Mouse (Mus musculus) thymus, adult 2 months (tissue): ENCODE results near the gene Mnx1. TPM values are rescaled to one million over a fixed set of nuclear protein-coding genes. Genes with fewer than 3 reads are reported as not detected.

Source experiments
- DNase-seq: peaks from one replicate; pipeline ENCODE4 v3.0.0; 2021
- H3K27ac ChIP-seq: fragments of 200-500 bp; 2 replicates; pipeline ENCODE4 v1.5.1; 2012; ENCODE audit warnings: low read length, control low read depth; ENCODE audit not compliant: control insufficient read depth, insufficient read depth
- H3K27me3 ChIP-seq: fragments of 200-500 bp; 2 replicates; pipeline ENCODE4 v1.6.1; 2012; ENCODE audit warnings: mild to moderate bottlenecking, low read length, moderate library complexity, mixed read lengths; ENCODE audit not compliant: control insufficient read depth, insufficient read depth
- H3K36me3 ChIP-seq: fragments of 200-500 bp; 2 replicates; pipeline ENCODE4 v1.6.1; 2012; ENCODE audit warnings: mild to moderate bottlenecking, low read length, moderate library complexity; ENCODE audit not compliant: control insufficient read depth, insufficient read depth
- H3K4me1 ChIP-seq: fragments of 200-500 bp; replicated peaks from 2 replicates; pipeline ENCODE4 v1.6.1; 2012; ENCODE audit warnings: low read length; ENCODE audit not compliant: control insufficient read depth, insufficient read depth
- H3K4me3 ChIP-seq: fragments of 200-500 bp; 2 replicates; pipeline ENCODE4 v1.5.1; 2012; ENCODE audit warnings: mild to moderate bottlenecking, low read length, control low read depth, moderate library complexity; ENCODE audit not compliant: control insufficient read depth, insufficient read depth
- CTCF ChIP-seq: fragments of 200-500 bp; IDR thresholded peaks from 2 replicates; pipeline ENCODE4 v1.5.1; 2012; ENCODE audit warnings: mild to moderate bottlenecking, control low read depth, low read length, moderate library complexity, borderline replicate concordance; ENCODE audit not compliant: control insufficient read depth, poor library complexity, insufficient read depth; ENCODE audit errors: extremely low read depth
- POLR2A ChIP-seq: fragments of 200-500 bp; IDR thresholded peaks from 2 replicates; pipeline ENCODE4 v1.6.1; 2012; ENCODE audit warnings: mild to moderate bottlenecking, low read length, control low read depth, moderate library complexity; ENCODE audit not compliant: control insufficient read depth, poor library complexity, insufficient read depth; ENCODE audit errors: extremely low read depth
- WGBS: fragments of 180-500 bp; shearing (Covaris S2); methylation state at CpG from one replicate; pipeline ENCODE4 v1.1.7; 2018; 5-methylcytosine and 5-hydroxymethylcytosine counted together
- polyA plus RNA-seq: library from polyadenylated mRNA; depleted of rRNA; stranded (reverse); fragments of >200 nt; gene quantifications from 2 replicates; pipeline ENCODE4 v1.2.3, GENCODE M21; 2012

Mnx1 gene
- polyA plus RNA-seq, 1 experiment = 0.08 TPM

- TF ChIP-seq POLR2A = no peak
- TF ChIP-seq CTCF = no peak
- 11% methylated on average over 38 of the region's 38 CpGs for WGBS
- Histone ChIP-seq H3K36me3 (no peaks in the 10 kb centered on the region), H3K4me1 (no peaks in the 10 kb centered on the region), H3K4me3 (no peak overlapping the region), H3K27me3 (peaks cover 11% of the 10 kb centered on the region), H3K27ac (no peak overlapping the region)
- DNase-seq = no peak
Observed at GRCm38 (mm10) chr5:29484965-29485940, 7.0 kb upstream of the Mnx1 start.

- no peaks in the 10 kb centered on the region for H3K36me3 ChIP-seq
- H3K27me3 ChIP-seq = peaks cover 12% of the 10 kb centered on the region
- no peak overlapping the region for H3K27ac ChIP-seq
- no peak for DNase-seq
- no peak for TF ChIP-seq CTCF
- no peak for TF ChIP-seq POLR2A
- 15% methylated on average over 4 of the region's 4 CpGs for WGBS
- H3K4me1 ChIP-seq = no peaks in the 10 kb centered on the region
- no peak overlapping the region for H3K4me3 ChIP-seq
Observed at GRCm38 (mm10) chr5:29483801-29484200, 5.5 kb upstream of the Mnx1 start.

- Histone ChIP-seq H3K36me3 (no peaks in the 10 kb centered on the region), H3K4me3 (no peak overlapping the region), H3K4me1 (no peaks in the 10 kb centered on the region), H3K27ac (no peak overlapping the region), H3K27me3 (peaks cover 25% of the 10 kb centered on the region)
- TF ChIP-seq CTCF = no peak
- no peak for TF ChIP-seq POLR2A
- no peak for DNase-seq
- WGBS = 5% methylated on average over 14 of the region's 14 CpGs
Observed at GRCm38 (mm10) chr5:29479198-29479593, 926 bp upstream of the Mnx1 start.

GRCm38 (mm10) chr5:29477474-29478207, 629 bp downstream of the Mnx1 start:
- DNase-seq = no peak
- H3K4me1 ChIP-seq = no peaks in the 10 kb centered on the region
- H3K36me3 ChIP-seq = no peaks in the 10 kb centered on the region
- TF ChIP-seq POLR2A = no peak
- no peak for TF ChIP-seq CTCF
- H3K27me3 ChIP-seq = peaks cover 35% of the 10 kb centered on the region
- H3K4me3 ChIP-seq = no peak overlapping the region
- H3K27ac ChIP-seq = no peak overlapping the region
- 4% methylated on average over 70 of the region's 73 CpGs for WGBS

- DNase-seq = no peak
- 6% methylated on average over 1 of the region's 1 CpGs for WGBS
Observed at GRCm38 (mm10) chr5:29476021-29476420, 2.2 kb downstream of the Mnx1 start.

GRCm38 (mm10) chr5:29475556-29475955, 2.7 kb downstream of the Mnx1 start:
- peaks cover 47% of the 10 kb centered on the region for H3K27me3 ChIP-seq
- 21% methylated on average over 5 of the region's 5 CpGs for WGBS

More at GRCm38 (mm10) chr5:29476021-29476420, 2.2 kb downstream of the Mnx1 start:
- TF ChIP-seq POLR2A (no peak), CTCF (no peak)
- Histone ChIP-seq H3K4me1 (no peaks in the 10 kb centered on the region), H3K27me3 (peaks cover 43% of the 10 kb centered on the region), H3K36me3 (no peaks in the 10 kb centered on the region), H3K4me3 (no peak overlapping the region), H3K27ac (no peak overlapping the region)

More at GRCm38 (mm10) chr5:29475556-29475955, 2.7 kb downstream of the Mnx1 start:
- TF ChIP-seq CTCF = no peak
- no peak for TF ChIP-seq POLR2A
- no peaks in the 10 kb centered on the region for H3K36me3 ChIP-seq
- H3K4me3 ChIP-seq = no peak overlapping the region
- DNase-seq = no peak
- H3K27ac ChIP-seq = no peak overlapping the region
- H3K4me1 ChIP-seq = no peaks in the 10 kb centered on the region
